19 mouse cellular contexts compared by ENCODE assay signal in genomic region chr7:74495451-74495850, GRCm38 (mm10). TPM values are rescaled to one million over a fixed set of nuclear protein-coding genes. Genes with fewer than 3 reads are reported as not detected.
DNase-seq lines count a peak whose midpoint lies in the region; ATAC-seq and TF ChIP-seq lines count a peak whose summit lies in the region.
"Had no signal": no experiment of that assay in that cellular context is flagged by ENCODE, and none has a peak within 500 bp of the region (broad histone marks: within the 10 kb centered on the region; RNA-seq: fewer than 3 reads in every experiment).

No protein-coding gene starts in this region.

- no peak for DNase-seq in gastrocnemius, adult 2 months
- DNase-seq in gastrocnemius, adult 18-20 months (ENCODE audit: low spot score): no peak
- DNase-seq in naive thymus-derived CD4-positive, alpha-beta T cell, adult 2 months (ENCODE audit: low read depth): peak; percentile 61
- DNase-seq in thymus, postnatal 4 days: peak; percentile 15
- DNase-seq in adrenal gland, postnatal 10 days: no peak
- DNase-seq in liver, postnatal 0 days: no peak
- DNase-seq: adrenal gland, adult 8-10 months; cerebellum, postnatal 25 days; kidney, postnatal 36 days had no signal

- no peak overlapping the region for H3K4me3 ChIP-seq in gastrocnemius, adult 2 months
- no peak overlapping the region for H3K4me3 ChIP-seq in liver, postnatal 0 days (ENCODE audit: low read depth, low read length)
- H3K4me3 ChIP-seq: embryonic facial prominence, embryonic 15.5 days; forebrain, embryonic 10.5 days; heart, embryonic 15.5 days; hindbrain, embryonic 10.5 days; limb, embryonic 15.5 days; liver, embryonic 15.5 days; midbrain, embryonic 15.5 days had no signal

- no peaks in the 10 kb centered on the region for H3K36me3 ChIP-seq in liver, postnatal 0 days (replicated peaks; ENCODE audit: insufficient read depth, low read length)
- H3K36me3 ChIP-seq: embryonic facial prominence, embryonic 15.5 days; forebrain, embryonic 10.5 days; heart, embryonic 15.5 days; hindbrain, embryonic 10.5 days; limb, embryonic 15.5 days; liver, embryonic 15.5 days; midbrain, embryonic 15.5 days had no signal

- peak; percentile 18 for ATAC-seq in granulocyte monocyte progenitor cell, adult 5-6 weeks (replicated peaks; ENCODE audit: poor library complexity, severe bottlenecking)
- ATAC-seq in liver, postnatal 0 days: no peak
- ATAC-seq in erythroid progenitor cell, adult 5-6 weeks (replicated peaks; ENCODE audit: low FRiP score, poor library complexity, severe bottlenecking): no peak
- ATAC-seq: lung, postnatal 0 days; midbrain, embryonic 15.5 days had no signal

- H3K4me2 ChIP-seq in liver, postnatal 0 days (ENCODE audit: low read depth, low read length): no peak overlapping the region
- H3K4me2 ChIP-seq: embryonic facial prominence, embryonic 15.5 days; heart, embryonic 15.5 days; limb, embryonic 15.5 days; liver, embryonic 15.5 days; midbrain, embryonic 15.5 days had no signal

- H3K9ac ChIP-seq in liver, postnatal 0 days (replicated peaks): no peak overlapping the region
- H3K9ac ChIP-seq: embryonic facial prominence, embryonic 15.5 days; heart, embryonic 15.5 days; limb, embryonic 15.5 days; liver, embryonic 15.5 days; midbrain, embryonic 15.5 days had no signal

- TF ChIP-seq EP300 in liver, postnatal 0 days (IDR thresholded peaks at IDR 0.05; ENCODE audit: low read depth): no peak

- 47% methylated on average over 2 of the region's 2 CpGs for WGBS in liver, postnatal 0 days (ENCODE audit: insufficient replicate concordance)

- H3K27me3 ChIP-seq in liver, postnatal 0 days (ENCODE audit: insufficient read depth, low read length): no peaks in the 10 kb centered on the region
- H3K27me3 ChIP-seq: embryonic facial prominence, embryonic 15.5 days; heart, embryonic 15.5 days; limb, embryonic 15.5 days; liver, embryonic 15.5 days; midbrain, embryonic 15.5 days had no signal

- H3K9me3 ChIP-seq in liver, postnatal 0 days (ENCODE audit: low read length): no peaks in the 10 kb centered on the region
- H3K9me3 ChIP-seq: embryonic facial prominence, embryonic 15.5 days; forebrain, embryonic 10.5 days; heart, embryonic 15.5 days; hindbrain, embryonic 10.5 days; limb, embryonic 15.5 days; liver, embryonic 15.5 days; midbrain, embryonic 15.5 days had no signal

- intact Hi-C loops in gastrocnemius, adult 2 months (cut with DNase I): no loop called here

- no peak for TF ChIP-seq CTCF in gastrocnemius, adult 2 months (IDR thresholded peaks at IDR 0.05)
- no peak for TF ChIP-seq CTCF in liver, postnatal 0 days (IDR thresholded peaks at IDR 0.05; ENCODE audit: low read depth)

- H3K4me1 ChIP-seq in liver, postnatal 0 days (ENCODE audit: insufficient read depth): 0 out of 2 replicates have a peak, but pooled peaks cover 2% of the 10 kb centered on the region
- H3K4me1 ChIP-seq: embryonic facial prominence, embryonic 15.5 days; forebrain, embryonic 10.5 days; heart, embryonic 15.5 days; hindbrain, embryonic 10.5 days; limb, embryonic 15.5 days; liver, embryonic 15.5 days; midbrain, embryonic 15.5 days had no signal

- peak overlapping the region; percentile 5; the same call in 1 of the 2 replicates for H3K27ac ChIP-seq in gastrocnemius, adult 2 months
- no peak overlapping the region for H3K27ac ChIP-seq in liver, postnatal 0 days (ENCODE audit: low read depth)
- H3K27ac ChIP-seq: embryonic facial prominence, embryonic 15.5 days; forebrain, embryonic 10.5 days; heart, embryonic 15.5 days; hindbrain, embryonic 10.5 days; limb, embryonic 15.5 days; liver, embryonic 15.5 days; midbrain, embryonic 15.5 days had no signal

RNA-seq across cellular contexts. Expression of gene Slco3a1, which starts 59.1 kb away (rescaled TPM):
- 10 to 100 TPM; 67.1 to 83.8 TPM for total RNA-seq in gastrocnemius, adult 2 months (2021)
- 10 to 100 TPM; 60.0 to 77.8 TPM for total RNA-seq in gastrocnemius, adult 18-20 months (2021)
- 34.9 and 51.2 TPM in 2 replicates for total RNA-seq in granulocyte monocyte progenitor cell, adult 5-6 weeks (2014; fragmentation: Nextera tagmentation)
- total RNA-seq in granulocyte monocyte progenitor cell, adult 5-6 weeks (2017): 25.2 and 27.1 TPM in 2 replicates
- total RNA-seq in adrenal gland, postnatal 10 days (2021): 10 to 100 TPM; 20.5 to 31.2 TPM
- 1.2 and 1.6 TPM in 2 replicates for polyA plus RNA-seq in liver, postnatal 0 days (2015; fragmentation: Nextera tagmentation; extraction: Ambion mirVana)
- total RNA-seq in erythroid progenitor cell, adult 5-6 weeks (2015; ENCODE audit: low replicate concordance): 4.6 and 4.7 TPM in 2 replicates
- total RNA-seq in erythroid progenitor cell, adult 5-6 weeks (2017; ENCODE audit: low replicate concordance): 0.39 and 3.0 TPM in 2 replicates

Comparison
In these comparisons a context has a peak if more than half of its experiments do, and no peak if none do; other contexts are left out.
1. DNase-seq: peak in naive thymus-derived CD4-positive, alpha-beta T cell, adult 2 months (single experiment) and thymus, postnatal 4 days (single experiment); none in gastrocnemius, adult 2 months (single experiment), gastrocnemius, adult 18-20 months (single experiment), adrenal gland, postnatal 10 days (single experiment) and liver, postnatal 0 days (single experiment).